Mouse (Mus musculus) G1E (cell line): Measurements from ENCODE around the gene Rpl29.

ENCODE experiments used
- CTCF ChIP-seq: IDR thresholded peaks from 2 replicates; pipeline ENCODE4 v1.5.1; 2012; ENCODE audit warnings: low read depth, low read length, inconsistent platforms, mixed read lengths
- GATA1 ChIP-seq: IDR thresholded peaks from 2 replicates; pipeline ENCODE4 v1.6.1; 2012; ENCODE audit warnings: borderline replicate concordance, low read length, inconsistent platforms, mixed read lengths
- POLR2AphosphoS5 ChIP-seq: IDR thresholded peaks from 2 replicates; pipeline ENCODE4 v1.6.1; 2012; ENCODE audit warnings: low read depth, low read length, inconsistent platforms; ENCODE audit not compliant: insufficient replicate concordance

GRCm38 (mm10) chr9:106454071-106454761 is 25.0 kb downstream of the Rpl29 start:
- TF ChIP-seq CTCF (no peak), GATA1 (no peak), POLR2AphosphoS5 (no peak)
